Mouse (Mus musculus) inflammation-experienced regulatory T-cells (primary cell): ENCODE measurements around the gene Susd1. TPM values are rescaled to one million over a fixed set of nuclear protein-coding genes. Genes with fewer than 3 reads are reported as not detected.

Experiments
- polyA plus RNA-seq, 2 experiments: library from polyadenylated mRNA; unstranded; fragments of 100-300 nt; shearing (Covaris generic); gene quantifications; one replicate each; pipeline ENCODE4 v1.2.1; 2017

Susd1 gene
- polyA plus RNA-seq: 1 to 10 TPM; 2.0 to 4.8 TPM

GRCm38 (mm10) chr4:59437990-59438854, at the start of gene Susd1:
TSS of gene Susd1 (minus strand) at chr4:59438633.

Other genes starting within 250 kb of the Susd1 start
- gene Ugcg, start 249.4 kb downstream of the Susd1 start, polyA plus RNA-seq: 100 to 1,000 TPM in 1 of 2 experiments, 10 to 100 TPM in 1; 79.0 to 106 TPM
- 100 to 1,000 TPM; 131 to 136 TPM for gene Ptbp3, start 110.7 kb upstream of the Susd1 start, polyA plus RNA-seq
- 10 to 100 TPM; 30.0 to 36.4 TPM for gene Hsdl2, start 142.9 kb upstream of the Susd1 start, polyA plus RNA-seq
- 10 to 100 TPM in 1 of 2 experiments, 1 to 10 TPM in 1; 9.0 to 30.2 TPM for gene E130308A19Rik, start 187.6 kb upstream of the Susd1 start, polyA plus RNA-seq